Mouse (Mus musculus) forebrain, embryonic 12.5 days (tissue): ENCODE data around the gene Rab40b. TPM values are rescaled to one million over a fixed set of nuclear protein-coding genes. Genes with fewer than 3 reads are reported as not detected.

Source experiments
- ATAC-seq: fragments of 200-750 bp; cut with Nextera tagmentation; 2 replicates; pipeline ENCODE4 v1.8.0; 2017; ENCODE audit warnings: moderate TSS enrichment; ENCODE audit not compliant: low FRiP score
- H3K27ac ChIP-seq: fragments of 300-500 bp; sonication (generic); 2 replicates; pipeline ENCODE4 v1.5.1; 2016; ENCODE audit warnings: mild to moderate bottlenecking
- H3K27me3 ChIP-seq: fragments of 300-500 bp; sonication (generic); 2 replicates; pipeline ENCODE4 v1.6.1; 2016; ENCODE audit warnings: mild to moderate bottlenecking
- H3K36me3 ChIP-seq: fragments of 300-500 bp; sonication (generic); replicated peaks from 2 replicates; pipeline ENCODE4 v1.6.1; 2016; ENCODE audit warnings: mild to moderate bottlenecking
- H3K4me1 ChIP-seq: fragments of 300-500 bp; sonication (generic); 2 replicates; pipeline ENCODE4 v1.6.1; 2016
- H3K4me2 ChIP-seq: fragments of 300-500 bp; sonication (generic); 2 replicates; pipeline ENCODE4 v1.6.1; 2016; ENCODE audit warnings: mild to moderate bottlenecking, moderate library complexity
- H3K4me3 ChIP-seq: fragments of 300-500 bp; sonication (generic); replicated peaks from 2 replicates; pipeline ENCODE4 v1.5.1; 2016; ENCODE audit warnings: mild to moderate bottlenecking
- H3K9ac ChIP-seq: fragments of 300-500 bp; sonication (generic); 2 replicates; pipeline ENCODE4 v1.6.1; 2016; ENCODE audit warnings: mild to moderate bottlenecking
- H3K9me3 ChIP-seq: fragments of 300-500 bp; sonication (generic); 2 replicates; pipeline ENCODE4 v1.6.1; 2016
- WGBS: fragments of 180-500 bp; shearing (Covaris S2); methylation state at CpG from one replicate; pipeline ENCODE4 v1.1.7; 2016; 5-methylcytosine and 5-hydroxymethylcytosine counted together
- polyA plus RNA-seq: library from polyadenylated mRNA; unstranded; fragments of >200 nt; fragmentation: Nextera tagmentation; extraction: Ambion mirVana; gene quantifications from 2 replicates; pipeline ENCODE4 v1.2.1, GENCODE M21; 2016

Rab40b gene
- polyA plus RNA-seq, 1 experiment from 2014 or later = 3.8 TPM

- H3K27me3 ChIP-seq = peaks cover 4% of the 10 kb centered on the region; the same call in 1 of the 2 replicates
- H3K4me2 ChIP-seq = no peak overlapping the region
- WGBS = 78% methylated on average over 3 of the region's 3 CpGs
- no peaks in the 10 kb centered on the region for H3K36me3 ChIP-seq
- H3K27ac ChIP-seq = no peak overlapping the region
- no peak overlapping the region for H3K4me3 ChIP-seq
- H3K9ac ChIP-seq = no peak overlapping the region
- H3K9me3 ChIP-seq = no peaks in the 10 kb centered on the region
- no peak for ATAC-seq
- H3K4me1 ChIP-seq = no peaks in the 10 kb centered on the region
These were observed 19.5 kb upstream of the Rab40b start for GRCm38 (mm10) chr11:121407366-121408155.

- H3K9ac ChIP-seq = no peak overlapping the region
- H3K4me2 ChIP-seq = no peak overlapping the region
- peaks cover 5% of the 10 kb centered on the region; the same call in 1 of the 2 replicates for H3K27me3 ChIP-seq
- ATAC-seq = no peak
- no peak overlapping the region for H3K4me3 ChIP-seq
- H3K36me3 ChIP-seq = no peaks in the 10 kb centered on the region
- H3K27ac ChIP-seq = no peak overlapping the region
- peaks cover 10% of the 10 kb centered on the region; the same call in 1 of the 2 replicates for H3K4me1 ChIP-seq
- H3K9me3 ChIP-seq = no peaks in the 10 kb centered on the region
- WGBS = 87% methylated on average over 3 of the region's 3 CpGs
These were observed 4.4 kb upstream of the Rab40b start for GRCm38 (mm10) chr11:121392405-121392804.

GRCm38 (mm10) chr11:121390793-121391192, 2.7 kb upstream of the Rab40b start:
- Histone ChIP-seq H3K27ac (no peak overlapping the region), H3K9me3 (no peaks in the 10 kb centered on the region), H3K36me3 (no peaks in the 10 kb centered on the region), H3K4me3 (no peak overlapping the region), H3K4me2 (no peak overlapping the region), H3K9ac (no peak overlapping the region), H3K4me1 (peaks cover 15% of the 10 kb centered on the region; the same call in 1 of the 2 replicates), H3K27me3 (peaks cover 20% of the 10 kb centered on the region)
- no peak for ATAC-seq
- WGBS = 73% methylated on average over 3 of the region's 3 CpGs

- H3K9ac ChIP-seq = no peak overlapping the region
- peak; percentile 51 for ATAC-seq
These were observed 499 bp upstream of the Rab40b start for GRCm38 (mm10) chr11:121388554-121388945.

GRCm38 (mm10) chr11:121380294-121380693, 7.8 kb downstream of the Rab40b start:
- WGBS = 43% methylated on average over 6 of the region's 6 CpGs
- Histone ChIP-seq H3K9me3 (no peaks in the 10 kb centered on the region), H3K27me3 (no peaks in the 10 kb centered on the region), H3K4me2 (no peak overlapping the region), H3K4me3 (no peak overlapping the region), H3K9ac (no peak overlapping the region), H3K4me1 (no peaks in the 10 kb centered on the region), H3K27ac (no peak overlapping the region), H3K36me3 (no peaks in the 10 kb centered on the region)
- ATAC-seq = no peak

More at GRCm38 (mm10) chr11:121388554-121388945, 499 bp upstream of the Rab40b start:
- Histone ChIP-seq H3K27ac (no peak overlapping the region), H3K4me3 (peak overlapping the region; percentile 64), H3K4me2 (peak overlapping the region; percentile 94), H3K4me1 (peaks cover 15% of the 10 kb centered on the region; the same call in 1 of the 2 replicates), H3K36me3 (no peaks in the 10 kb centered on the region), H3K27me3 (peaks cover 21% of the 10 kb centered on the region), H3K9me3 (no peaks in the 10 kb centered on the region)
- WGBS = 9% methylated on average over 6 of the region's 6 CpGs

- Histone ChIP-seq H3K27ac (no peak overlapping the region), H3K4me3 (no peak overlapping the region), H3K9me3 (no peaks in the 10 kb centered on the region), H3K4me2 (no peak overlapping the region), H3K4me1 (no peaks in the 10 kb centered on the region), H3K36me3 (no peaks in the 10 kb centered on the region), H3K27me3 (no peaks in the 10 kb centered on the region), H3K9ac (no peak overlapping the region)
- ATAC-seq = no peak
These were observed 9.4 kb downstream of the Rab40b start for GRCm38 (mm10) chr11:121378644-121379043.

GRCm38 (mm10) chr11:121373305-121373704, 14.7 kb downstream of the Rab40b start:
- WGBS = 79% methylated on average over 6 of the region's 6 CpGs
- no peak overlapping the region for H3K27ac ChIP-seq
- no peaks in the 10 kb centered on the region for H3K9me3 ChIP-seq
- H3K4me1 ChIP-seq = no peaks in the 10 kb centered on the region
- H3K4me2 ChIP-seq = no peak overlapping the region
- H3K27me3 ChIP-seq = 0 out of 2 replicates have a peak, but pooled peaks cover 7% of the 10 kb centered on the region
- H3K9ac ChIP-seq = no peak overlapping the region
- no peaks in the 10 kb centered on the region for H3K36me3 ChIP-seq
- H3K4me3 ChIP-seq = no peak overlapping the region
- no peak for ATAC-seq

- Histone ChIP-seq H3K27ac (no peak overlapping the region), H3K4me3 (no peak overlapping the region), H3K9me3 (no peaks in the 10 kb centered on the region), H3K4me2 (no peak overlapping the region), H3K9ac (no peak overlapping the region), H3K4me1 (no peaks in the 10 kb centered on the region), H3K27me3 (0 out of 2 replicates have a peak, but pooled peaks cover 10% of the 10 kb centered on the region), H3K36me3 (no peaks in the 10 kb centered on the region)
- WGBS = 82% methylated on average over 6 of the region's 6 CpGs
- no peak for ATAC-seq
These were observed 17.6 kb downstream of the Rab40b start for GRCm38 (mm10) chr11:121370337-121370994.

GRCm38 (mm10) chr11:121369622-121370021, 18.4 kb downstream of the Rab40b start:
- H3K9ac ChIP-seq = no peak overlapping the region
- WGBS = 51% methylated on average over 6 of the region's 6 CpGs
- H3K4me3 ChIP-seq = no peak overlapping the region
- 0 out of 2 replicates have a peak, but pooled peaks cover 10% of the 10 kb centered on the region for H3K27me3 ChIP-seq
- H3K4me1 ChIP-seq = no peaks in the 10 kb centered on the region
- no peaks in the 10 kb centered on the region for H3K9me3 ChIP-seq
- no peak overlapping the region for H3K4me2 ChIP-seq
- H3K36me3 ChIP-seq = no peaks in the 10 kb centered on the region
- no peak for ATAC-seq
- no peak overlapping the region for H3K27ac ChIP-seq

- no peaks in the 10 kb centered on the region for H3K36me3 ChIP-seq
- no peaks in the 10 kb centered on the region for H3K4me1 ChIP-seq
- H3K27me3 ChIP-seq = 0 out of 2 replicates have a peak, but pooled peaks cover 10% of the 10 kb centered on the region
- ATAC-seq = no peak
- no peak overlapping the region for H3K4me2 ChIP-seq
- 85% methylated on average over 1 of the region's 1 CpGs for WGBS
- no peak overlapping the region for H3K4me3 ChIP-seq
- no peak overlapping the region for H3K9ac ChIP-seq
- H3K9me3 ChIP-seq = no peaks in the 10 kb centered on the region
- no peak overlapping the region for H3K27ac ChIP-seq
These were observed 19.3 kb downstream of the Rab40b start for GRCm38 (mm10) chr11:121368731-121369130.

- ATAC-seq = no peak
- Histone ChIP-seq H3K4me2 (no peak overlapping the region), H3K27me3 (0 out of 2 replicates have a peak, but pooled peaks cover 3% of the 10 kb centered on the region), H3K36me3 (no peaks in the 10 kb centered on the region), H3K27ac (no peak overlapping the region), H3K9me3 (no peaks in the 10 kb centered on the region), H3K4me3 (no peak overlapping the region), H3K9ac (no peak overlapping the region), H3K4me1 (no peaks in the 10 kb centered on the region)
- 72% methylated on average over 5 of the region's 5 CpGs for WGBS
These were observed 20.8 kb downstream of the Rab40b start for GRCm38 (mm10) chr11:121367170-121367707.

GRCm38 (mm10) chr11:121362212-121362611, 25.8 kb downstream of the Rab40b start:
- Histone ChIP-seq H3K4me3 (no peak overlapping the region), H3K36me3 (no peaks in the 10 kb centered on the region), H3K27ac (no peak overlapping the region), H3K9ac (no peak overlapping the region), H3K27me3 (0 out of 2 replicates have a peak, but pooled peaks cover 3% of the 10 kb centered on the region), H3K4me1 (no peaks in the 10 kb centered on the region), H3K9me3 (no peaks in the 10 kb centered on the region), H3K4me2 (no peak overlapping the region)
- 33% methylated on average over 5 of the region's 5 CpGs for WGBS
- no peak for ATAC-seq
